Mouse (Mus musculus) left cerebral cortex, postnatal 25 days (tissue): ENCODE results near the gene Olfr350. TPM values are rescaled to one million over a fixed set of nuclear protein-coding genes. Genes with fewer than 3 reads are reported as not detected.

Source experiments
- DNase-seq, 2 experiments: peaks; one replicate each; pipeline ENCODE4 v3.0.0; 2022; ENCODE audit warnings: low spot score in 2 of 2, mixed read lengths in 1 of 2
- intact Hi-C: fragments of 180-260 bp; cut with DNase I; formaldehyde crosslinking; loops from one replicate; pipeline ENCODE4 v1.15.1; 2025
- total RNA-seq, 2 experiments: library from RNA; stranded (reverse); gene quantifications; 2 replicates each; pipeline ENCODE4 v1.2.3; 2021

The Olfr350 gene
- not detected for total RNA-seq

DNA sequence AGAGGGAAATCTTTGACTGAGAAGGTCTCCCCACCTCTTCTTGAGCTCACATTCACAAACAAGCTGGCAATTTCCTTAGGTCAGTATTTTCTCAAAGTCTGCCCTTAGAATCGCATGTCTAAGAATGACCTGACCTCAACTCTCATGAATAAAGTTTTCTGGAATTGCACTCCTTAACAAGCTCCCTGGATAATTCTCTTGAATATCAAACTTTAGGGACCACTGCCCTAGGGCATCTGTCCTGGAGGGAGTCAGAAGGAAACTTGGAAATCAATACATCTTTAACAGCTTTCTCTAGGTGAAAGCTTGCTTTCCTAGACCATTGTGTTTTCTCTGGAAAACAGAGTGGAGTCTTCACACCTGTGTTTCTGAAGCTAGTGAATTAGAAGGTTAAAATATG lies at the start of gene Olfr350:
Gene Olfr350, plus strand, starts transcription at position 301 of the 400 bp plus-strand sequence.
- no peak for DNase-seq
- intact Hi-C loops, result no loop called here

DNA sequence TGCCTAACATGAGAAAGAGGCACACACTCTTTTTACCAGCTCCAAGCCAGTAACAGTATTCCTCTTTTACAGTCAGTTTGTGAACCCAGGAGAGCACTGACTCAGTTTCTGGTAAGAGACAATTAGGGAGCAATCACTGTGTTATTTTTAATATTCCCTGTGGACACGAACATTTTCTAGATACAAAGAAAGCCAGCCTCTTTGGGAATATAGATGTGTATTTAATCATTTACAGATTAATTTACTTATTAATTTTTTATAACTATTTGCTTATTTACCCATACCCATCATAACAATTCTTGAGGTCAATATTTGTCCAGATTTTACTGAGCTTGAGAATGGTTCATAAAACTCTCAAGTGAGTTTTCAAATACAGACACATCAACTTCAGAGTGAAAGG lies 29.2 kb upstream of the Olfr350 start, which contains the start of gene Olfr3:
Gene Olfr3, minus strand, starts transcription at position 101 of the 400 bp plus-strand sequence.
- no peak for DNase-seq
- intact Hi-C loops, result no loop called here

DNA sequence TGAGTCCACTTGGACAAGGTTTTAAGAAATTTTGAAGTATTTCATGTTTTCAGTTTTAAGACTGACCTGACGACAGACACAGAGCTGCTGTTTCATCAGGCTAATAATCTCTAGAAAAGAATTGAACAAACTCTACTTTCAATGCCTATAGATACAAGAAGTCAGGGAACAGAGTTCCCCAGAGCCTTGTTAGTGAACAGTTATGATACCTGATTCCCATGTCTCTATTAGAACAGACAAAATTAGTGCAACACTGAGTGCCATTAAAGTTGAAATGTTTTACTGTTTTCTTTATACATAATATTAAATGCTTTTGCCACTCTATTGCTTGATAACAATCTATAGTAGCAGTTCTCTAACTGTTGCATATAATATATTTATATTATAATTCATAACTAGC lies 16.4 kb downstream of the Olfr350 start, which contains the start of gene Olfr351:
Gene Olfr351, minus strand, starts transcription at position 101 of the 400 bp plus-strand sequence.
- intact Hi-C loops, result no loop called here
- no peak for DNase-seq

DNA sequence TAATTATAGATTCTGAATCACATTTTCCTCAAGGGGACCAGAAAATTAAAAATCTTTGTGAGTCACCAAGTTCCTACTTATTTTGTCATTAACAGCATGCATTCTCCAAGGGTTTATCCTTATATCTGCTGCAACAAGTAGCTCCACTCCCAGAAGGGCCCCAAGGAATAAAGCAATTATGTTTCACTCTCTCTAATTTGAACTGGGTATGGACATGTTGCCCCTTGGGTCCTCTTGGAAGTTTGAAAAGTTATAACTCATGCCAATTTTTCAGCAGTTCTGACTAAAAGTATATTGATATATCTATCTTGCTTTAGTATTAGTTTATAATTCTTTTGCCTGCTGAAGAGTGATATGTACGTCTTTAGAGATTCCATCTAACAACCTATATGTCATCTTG lies 22.1 kb downstream of the Olfr350 start, which contains the start of gene Olfr352:
Gene Olfr352, plus strand, starts transcription at position 301 of the 400 bp plus-strand sequence.
- intact Hi-C loops, result no loop called here
- DNase-seq, result no peak

DNA sequence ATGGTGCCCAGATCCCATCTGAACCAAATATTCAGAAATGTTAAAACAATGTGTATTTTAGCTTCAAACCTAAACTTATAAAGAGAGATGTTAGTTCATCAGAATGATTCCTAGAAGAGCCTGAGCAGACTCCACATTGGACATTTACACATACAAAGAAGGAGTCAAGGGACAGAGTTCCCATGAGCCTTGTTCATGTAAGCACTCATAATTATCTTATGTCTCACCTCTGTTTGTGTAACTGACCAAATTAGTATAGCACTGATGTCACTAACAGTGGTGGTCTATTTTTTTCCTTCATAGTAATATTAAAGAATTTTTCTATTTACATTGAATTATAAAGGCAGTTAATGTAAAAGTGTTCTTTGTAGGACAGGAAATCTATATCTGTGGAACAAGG lies 46.7 kb downstream of the Olfr350 start, which contains the start of gene Olfr353:
Gene Olfr353, minus strand, starts transcription at position 101 of the 400 bp plus-strand sequence.
- no peak for DNase-seq
- intact Hi-C loops, result no loop called here

DNA sequence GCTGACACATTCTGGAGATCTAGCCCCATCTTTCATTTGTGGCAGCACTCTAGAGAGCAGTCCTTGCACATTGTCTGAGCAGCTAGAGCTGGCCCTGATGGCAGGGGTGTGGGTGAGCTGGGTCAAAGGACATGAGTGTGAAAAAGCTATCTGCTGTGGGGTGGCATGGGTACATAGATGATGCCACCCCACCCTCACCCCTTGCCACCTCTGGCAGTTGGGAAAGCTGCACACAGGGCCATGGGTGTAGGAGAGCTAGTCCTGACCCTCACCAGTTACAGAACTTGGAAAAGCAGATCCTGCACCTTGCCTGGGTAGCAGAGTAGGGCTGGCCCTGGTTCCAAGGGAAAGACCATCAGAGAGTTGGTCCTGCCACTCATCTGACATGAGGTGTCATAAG lies 51.0 kb downstream of the Olfr350 start:
- intact Hi-C loops, result no loop called here

More for the DNA sequence above, 51.0 kb downstream of the Olfr350 start:
- DNase-seq, result no peak

Other genes starting within 250 kb of the Olfr350 start
- gene Olfr345, start 206.3 kb upstream of the Olfr350 start, total RNA-seq, result not detected
- not detected for gene Olfr346, start 160.5 kb upstream of the Olfr350 start, total RNA-seq
- gene Olfr347, start 114.4 kb upstream of the Olfr350 start, total RNA-seq, result not detected
- not detected for gene Olfr348, start 62.0 kb upstream of the Olfr350 start, total RNA-seq
- gene Olfr50, start 55.8 kb upstream of the Olfr350 start, total RNA-seq, result not detected
- gene Olfr3, start 29.3 kb upstream of the Olfr350 start, total RNA-seq, result not detected
- gene Olfr351, start 16.4 kb downstream of the Olfr350 start, total RNA-seq, result not detected
- not detected for gene Olfr352, start 22.1 kb downstream of the Olfr350 start, total RNA-seq
- gene Olfr353, start 46.6 kb downstream of the Olfr350 start, total RNA-seq, result not detected
- not detected for gene Olfr354, start 59.4 kb downstream of the Olfr350 start, total RNA-seq
- not detected for gene Olfr355, start 82.6 kb downstream of the Olfr350 start, total RNA-seq
- not detected for gene Olfr356, start 90.8 kb downstream of the Olfr350 start, total RNA-seq
- not detected for gene Olfr357, start 147.5 kb downstream of the Olfr350 start, total RNA-seq
- gene Olfr358, start 163.0 kb downstream of the Olfr350 start, total RNA-seq, result not detected
- gene Olfr360, start 219.4 kb downstream of the Olfr350 start, total RNA-seq, result not detected
- not detected for gene Olfr361, start 243.0 kb downstream of the Olfr350 start, total RNA-seq